Mouse (Mus musculus): ENCODE data around the gene Aco1. TPM values are rescaled to one million over a fixed set of nuclear protein-coding genes. Genes with fewer than 3 reads are reported as not detected.

The Aco1 gene
- total and polyA plus RNA-seq, 2 experiments from 2014 or later: 33.2 to 57.5 TPM

DNA sequence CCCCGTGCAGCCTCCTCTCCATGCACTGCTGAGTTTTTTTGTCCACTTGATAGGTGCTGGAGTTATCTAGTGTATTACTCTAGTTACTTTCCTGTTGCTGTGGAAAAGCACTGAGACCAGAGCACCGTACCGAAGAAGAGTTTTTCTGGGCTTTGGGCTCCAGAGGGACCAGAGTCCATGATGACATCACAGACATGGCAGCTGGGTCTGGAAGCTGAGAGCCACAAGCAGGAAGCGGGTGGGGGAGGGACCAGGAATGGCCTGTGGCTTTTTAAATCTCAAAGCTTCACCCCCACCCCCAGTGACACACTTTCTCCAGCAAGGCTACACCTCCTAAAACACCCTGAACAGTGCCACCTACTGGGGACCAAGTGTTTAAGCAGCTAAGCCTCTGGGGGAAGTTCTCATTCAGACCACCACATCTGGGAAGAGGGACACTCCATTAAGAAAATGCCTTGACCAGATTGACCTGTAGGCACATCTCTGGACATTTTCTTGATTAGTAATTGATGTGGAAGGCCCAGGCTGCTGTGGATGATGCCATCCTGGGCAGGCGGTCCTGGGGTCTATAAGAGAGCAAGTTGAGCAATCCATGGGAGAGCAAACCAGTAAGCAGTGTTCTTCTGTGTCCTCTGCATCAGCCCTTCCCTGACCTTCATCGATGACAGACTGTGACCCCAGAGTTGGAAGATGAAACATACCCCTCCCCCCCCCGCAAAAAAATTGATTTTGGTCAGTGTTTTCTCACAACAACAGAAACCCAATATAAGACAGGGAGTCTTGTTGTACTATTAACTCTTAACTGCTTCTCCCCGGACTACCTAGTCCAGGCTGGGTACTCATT lies 17.9 kb downstream of the Aco1 start:
- Histone ChIP-seq H3K36me3 (ENCODE audit: insufficient read depth, low read length) (peaks cover 6% of the 10 kb centered on the region), H3K27me3 (ENCODE audit: insufficient read depth, low read length) (no peaks in the 10 kb centered on the region), H3K4me3 (ENCODE audit: low read depth, low read length) (no peak overlapping the region), H3K27ac (ENCODE audit: low read depth, low read length) (no peak overlapping the region), H3K9me3 (ENCODE audit: low read length) (no peaks in the 10 kb centered on the region), H3K4me2 (ENCODE audit: low read depth, low read length, poor library complexity, severe bottlenecking) (no peak overlapping the region), H3K9ac (replicated peaks; ENCODE audit: low read length, poor library complexity, severe bottlenecking) (no peak overlapping the region), H3K4me1 (ENCODE audit: insufficient read depth, low read length) (no peaks in the 10 kb centered on the region)
- ATAC-seq (ENCODE audit: low FRiP score) (no peak), DNase-seq (ENCODE audit: low spot score) (no peak)
- 98% methylated on average over 8 of the region's 8 CpGs for WGBS
- peak; percentile 30 for TF ChIP-seq CTCF (IDR thresholded peaks at IDR 0.05)

DNA sequence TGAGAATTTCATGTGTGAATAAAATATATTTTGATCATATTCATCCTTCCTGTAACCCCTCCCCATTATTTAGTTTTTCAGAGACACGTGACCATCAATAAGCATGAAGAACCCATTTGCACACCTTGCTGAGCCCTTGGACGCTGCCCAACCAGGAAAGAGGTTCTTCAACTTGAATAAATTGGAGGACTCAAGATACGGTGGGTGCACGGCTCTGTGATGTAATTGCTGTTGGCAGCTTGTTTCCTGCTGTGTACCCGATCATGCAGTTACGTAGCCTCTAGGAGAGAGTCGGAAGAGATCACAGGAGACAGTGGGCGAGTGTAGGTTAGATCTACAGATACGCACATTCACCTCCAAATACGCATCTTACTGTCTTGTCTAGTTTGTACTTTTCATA lies 20.8 kb downstream of the Aco1 start:
- TF ChIP-seq CTCF (IDR thresholded peaks at IDR 0.05): no peak
- ATAC-seq (ENCODE audit: low FRiP score) (no peak), DNase-seq (ENCODE audit: low spot score) (peak; percentile 45)
- H3K27ac ChIP-seq (ENCODE audit: low read depth, low read length): no peak overlapping the region
- WGBS: 74% methylated on average over 10 of the region's 10 CpGs
- H3K4me1 ChIP-seq (ENCODE audit: insufficient read depth, low read length): no peaks in the 10 kb centered on the region
- no peak overlapping the region for H3K4me2 ChIP-seq (ENCODE audit: low read depth, low read length, poor library complexity, severe bottlenecking)
- no peaks in the 10 kb centered on the region for H3K9me3 ChIP-seq (ENCODE audit: low read length)
- no peak overlapping the region for H3K9ac ChIP-seq (replicated peaks; ENCODE audit: low read length, poor library complexity, severe bottlenecking)
- peaks cover 15% of the 10 kb centered on the region for H3K36me3 ChIP-seq (ENCODE audit: insufficient read depth, low read length)
- no peaks in the 10 kb centered on the region for H3K27me3 ChIP-seq (ENCODE audit: insufficient read depth, low read length)
- no peak overlapping the region for H3K4me3 ChIP-seq (ENCODE audit: low read depth, low read length)

DNA sequence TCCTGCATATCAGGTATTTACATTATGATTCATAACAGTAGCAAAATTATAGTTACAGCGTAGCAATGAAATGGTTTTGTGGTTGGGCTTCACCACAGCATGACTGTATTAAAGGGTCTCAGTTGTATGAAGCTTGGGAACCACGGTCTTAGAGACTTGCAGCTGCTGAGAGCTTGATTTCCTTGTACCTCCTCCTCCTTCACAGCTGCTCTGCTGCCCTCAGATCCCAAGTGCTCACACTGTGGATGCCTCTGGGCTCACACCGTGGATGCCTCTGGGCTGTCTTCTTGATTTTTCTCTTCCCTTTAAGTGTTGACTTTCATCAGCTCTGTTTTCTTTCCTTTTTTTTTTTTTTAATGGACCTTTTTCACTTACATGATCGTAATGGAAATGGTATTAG lies 28.6 kb downstream of the Aco1 start:
- peaks cover 36% of the 10 kb centered on the region for H3K36me3 ChIP-seq (ENCODE audit: insufficient read depth, low read length)
- TF ChIP-seq CTCF (IDR thresholded peaks at IDR 0.05): no peak
- H3K4me3 ChIP-seq (ENCODE audit: low read depth, low read length): no peak overlapping the region

GRCm38 (mm10) chr4:40172336-40172735 lies 29.5 kb downstream of the Aco1 start:
- no peak for TF ChIP-seq CTCF (IDR thresholded peaks at IDR 0.05)
- no peak overlapping the region for H3K4me3 ChIP-seq (ENCODE audit: low read depth, low read length)
- no peak overlapping the region for H3K9ac ChIP-seq (replicated peaks; ENCODE audit: low read length, poor library complexity, severe bottlenecking)
- H3K27ac ChIP-seq (ENCODE audit: low read depth, low read length): no peak overlapping the region
- DNase-seq (ENCODE audit: low spot score) (no peak), ATAC-seq (ENCODE audit: low FRiP score) (no peak)
- H3K9me3 ChIP-seq (ENCODE audit: low read length): no peaks in the 10 kb centered on the region
- no peaks in the 10 kb centered on the region for H3K27me3 ChIP-seq (ENCODE audit: insufficient read depth, low read length)
- WGBS: 90% methylated on average over 2 of the region's 2 CpGs
- peaks cover 37% of the 10 kb centered on the region for H3K36me3 ChIP-seq (ENCODE audit: insufficient read depth, low read length)
- H3K4me2 ChIP-seq (ENCODE audit: low read depth, low read length, poor library complexity, severe bottlenecking): no peak overlapping the region
- no peaks in the 10 kb centered on the region for H3K4me1 ChIP-seq (ENCODE audit: insufficient read depth, low read length)

More for the DNA sequence above, 28.6 kb downstream of the Aco1 start:
- ATAC-seq (ENCODE audit: low FRiP score): no peak
- H3K9me3 ChIP-seq (ENCODE audit: low read length): no peaks in the 10 kb centered on the region
- no peak for DNase-seq (ENCODE audit: low spot score)
- no peaks in the 10 kb centered on the region for H3K27me3 ChIP-seq (ENCODE audit: insufficient read depth, low read length)
- no peak overlapping the region for H3K9ac ChIP-seq (replicated peaks; ENCODE audit: low read length, poor library complexity, severe bottlenecking)
- WGBS: 92% methylated on average over 4 of the region's 4 CpGs
- H3K27ac ChIP-seq (ENCODE audit: low read depth, low read length): no peak overlapping the region
- H3K4me2 ChIP-seq (ENCODE audit: low read depth, low read length, poor library complexity, severe bottlenecking): no peak overlapping the region
- H3K4me1 ChIP-seq (ENCODE audit: insufficient read depth, low read length): no peaks in the 10 kb centered on the region

GRCm38 (mm10) chr4:40174321-40174720 lies 31.4 kb downstream of the Aco1 start:
- 79% methylated on average over 4 of the region's 4 CpGs for WGBS
- no peak for TF ChIP-seq CTCF (IDR thresholded peaks at IDR 0.05)
- no peaks in the 10 kb centered on the region for H3K4me1 ChIP-seq (ENCODE audit: insufficient read depth, low read length)
- H3K27me3 ChIP-seq (ENCODE audit: insufficient read depth, low read length): no peaks in the 10 kb centered on the region
- H3K9ac ChIP-seq (replicated peaks; ENCODE audit: low read length, poor library complexity, severe bottlenecking): no peak overlapping the region
- peaks cover 36% of the 10 kb centered on the region for H3K36me3 ChIP-seq (ENCODE audit: insufficient read depth, low read length)
- ATAC-seq (ENCODE audit: low FRiP score) (no peak), DNase-seq (ENCODE audit: low spot score) (no peak)
- no peak overlapping the region for H3K4me3 ChIP-seq (ENCODE audit: low read depth, low read length)
- no peaks in the 10 kb centered on the region for H3K9me3 ChIP-seq (ENCODE audit: low read length)
- no peak overlapping the region for H3K4me2 ChIP-seq (ENCODE audit: low read depth, low read length, poor library complexity, severe bottlenecking)
- no peak overlapping the region for H3K27ac ChIP-seq (ENCODE audit: low read depth, low read length)

DNA sequence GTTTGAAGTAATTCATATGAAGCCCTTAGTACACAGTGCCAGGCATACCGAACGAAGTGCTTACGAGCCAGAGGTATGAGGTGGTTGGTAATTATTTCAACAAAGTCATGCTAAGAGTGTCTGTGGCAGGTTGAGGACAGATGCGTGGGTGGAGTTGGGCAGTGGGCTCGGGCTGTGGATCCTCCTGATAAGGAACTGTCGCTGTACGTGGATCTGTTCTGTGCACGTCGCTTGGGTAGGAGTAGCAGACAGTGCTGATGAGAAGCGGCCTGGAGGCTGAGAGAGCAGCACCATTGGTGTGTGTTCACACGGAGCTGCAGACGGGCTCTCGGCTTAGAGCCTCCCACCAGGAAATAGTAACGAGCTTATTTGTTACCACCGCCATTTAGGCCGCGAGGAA lies 35.7 kb downstream of the Aco1 start:
- WGBS: 93% methylated on average over 17 of the region's 17 CpGs
- no peak overlapping the region for H3K4me2 ChIP-seq (ENCODE audit: low read depth, low read length, poor library complexity, severe bottlenecking)

More for the DNA sequence above, 35.7 kb downstream of the Aco1 start:
- Histone ChIP-seq H3K36me3 (ENCODE audit: insufficient read depth, low read length) (peaks cover 58% of the 10 kb centered on the region), H3K9ac (replicated peaks; ENCODE audit: low read length, poor library complexity, severe bottlenecking) (no peak overlapping the region), H3K4me1 (ENCODE audit: insufficient read depth, low read length) (no peaks in the 10 kb centered on the region), H3K27ac (ENCODE audit: low read depth, low read length) (no peak overlapping the region), H3K4me3 (ENCODE audit: low read depth, low read length) (no peak overlapping the region), H3K27me3 (ENCODE audit: insufficient read depth, low read length) (no peaks in the 10 kb centered on the region), H3K9me3 (ENCODE audit: low read length) (no peaks in the 10 kb centered on the region)
- TF ChIP-seq CTCF (IDR thresholded peaks at IDR 0.05): no peak
- ATAC-seq (ENCODE audit: low FRiP score) (no peak), DNase-seq (ENCODE audit: low spot score) (no peak)

Measured in midbrain, postnatal 0 days (tissue).